ENCODE assay signal across 20 mouse cellular contexts in genomic region chr2:21054325-21055082, GRCm38 (mm10).
DNase-seq lines count a peak whose midpoint lies in the region; ATAC-seq and TF ChIP-seq lines count a peak whose summit lies in the region.
"Had no signal": no experiment of that assay in that cellular context is flagged by ENCODE, and none has a peak within 500 bp of the region (broad histone marks: within the 10 kb centered on the region; RNA-seq: fewer than 3 reads in every experiment).

No protein-coding gene starts in this region.

- peak; percentile 74 for ATAC-seq in frontal cortex, adult (ENCODE audit: low TSS enrichment)
- ATAC-seq: activated CD4-positive, CD25-positive, alpha-beta regulatory T cell, adult 4 months; liver, embryonic 12.5 days; lung, postnatal 0 days; Patski had no signal

- no peak overlapping the region for H3K4me3 ChIP-seq in layer of hippocampus, adult 2 months
- H3K4me3 ChIP-seq: forebrain, embryonic 12.5 days; liver, embryonic 12.5 days; megakaryocyte, embryonic 14.5 days; neural tube, embryonic 12.5 days had no signal

- no peak for DNase-seq in frontal cortex, postnatal 10 days (ENCODE audit: low spot score in 2 of 2)
- DNase-seq in layer of hippocampus, adult 2 months (ENCODE audit: low spot score in 2 of 2): no peak
- no peak for DNase-seq in layer of hippocampus, postnatal 25 days (ENCODE audit: extremely low spot score in 1 of 2, low spot score in 1 of 2)
- DNase-seq in right cerebral cortex, postnatal 25 days: peak; percentile 48
- no peak for DNase-seq in right cerebral cortex, postnatal 10 days (ENCODE audit: low spot score in 2 of 2)
- DNase-seq in telencephalon, adult 2 months (ENCODE audit: low read depth, low spot score): peak; percentile 62
- no peak for DNase-seq in adrenal gland, adult 2 months
- DNase-seq: cerebellum, adult 9-10 months; kidney, adult 18-20 months; kidney, postnatal 36 days; spleen, adult 18-20 months; thymus, adult 2 months had no signal

- peak overlapping the region; percentile 21 for H3K27ac ChIP-seq in layer of hippocampus, adult 2 months
- H3K27ac ChIP-seq: forebrain, embryonic 12.5 days; liver, embryonic 12.5 days; neural tube, embryonic 12.5 days had no signal

- peak; percentile 58 for TF ChIP-seq CTCF in layer of hippocampus, adult 2 months (conservative IDR thresholded peaks at IDR 0.05)

Comparison
In these comparisons a context has a peak if more than half of its experiments do, and no peak if none do; other contexts are left out.
1. DNase-seq: peak in right cerebral cortex, postnatal 25 days (single experiment) and telencephalon, adult 2 months (single experiment); none in frontal cortex, postnatal 10 days (0 of 2), layer of hippocampus, adult 2 months (0 of 2), layer of hippocampus, postnatal 25 days (0 of 2), right cerebral cortex, postnatal 10 days (0 of 2) and adrenal gland, adult 2 months (single experiment).